Mouse (Mus musculus): Measurements from ENCODE around the gene Camsap3. TPM values are rescaled to one million over a fixed set of nuclear protein-coding genes. Genes with fewer than 3 reads are reported as not detected.

Camsap3 gene
- polyA plus RNA-seq, 1 experiment, result 13.3 TPM

- DNase-seq (ENCODE audit: low spot score), result no peak
Observed at GRCm38 (mm10) chr8:3600401-3600800, 13.3 kb downstream of the Camsap3 start.

- DNase-seq (ENCODE audit: low spot score), result no peak
Observed at GRCm38 (mm10) chr8:3603439-3603838, 16.3 kb downstream of the Camsap3 start.

GRCm38 (mm10) chr8:3606593-3606992 is 19.5 kb downstream of the Camsap3 start:
- DNase-seq (ENCODE audit: low spot score), result no peak

DNA sequence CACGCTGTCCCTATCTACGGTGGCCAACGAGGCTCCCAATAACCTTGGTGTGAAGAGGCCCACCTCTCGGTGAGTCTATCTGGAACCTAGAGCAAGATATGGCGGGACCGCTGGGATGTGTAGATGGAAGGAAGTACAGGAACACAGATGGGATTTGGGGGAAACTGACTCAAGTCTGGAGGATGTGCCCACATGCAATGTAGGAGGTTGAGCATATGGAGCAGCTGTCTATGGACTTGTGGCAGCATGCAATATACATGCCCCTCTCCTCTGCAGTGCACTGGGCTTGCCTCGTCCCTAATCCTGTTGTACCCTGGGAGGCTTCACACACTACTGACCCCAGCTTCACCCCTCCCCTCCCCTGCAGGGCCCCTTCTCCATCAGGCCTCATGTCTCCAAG is 20.7 kb downstream of the Camsap3 start:
- no peak for DNase-seq (ENCODE audit: low spot score)

GRCm38 (mm10) chr8:3609046-3609815 is 22.1 kb downstream of the Camsap3 start:
- DNase-seq (ENCODE audit: low spot score), result no peak

DNA sequence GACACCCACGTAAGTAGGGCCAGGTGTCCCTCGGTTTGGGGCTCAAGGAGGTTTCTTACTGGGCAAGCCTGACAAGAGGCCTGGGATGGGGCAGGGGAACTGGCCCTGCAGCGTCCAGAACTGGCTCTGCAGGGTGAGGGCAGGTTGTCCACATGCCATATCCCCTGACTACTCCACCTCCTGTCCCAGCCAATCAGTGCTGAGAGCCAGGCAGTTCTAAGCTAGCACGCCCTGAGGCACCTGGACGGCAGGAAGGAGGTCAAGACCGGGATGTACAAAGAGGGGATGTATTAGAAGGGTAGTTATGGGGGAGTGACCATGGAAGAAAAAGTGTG is 22.7 kb downstream of the Camsap3 start:
- no peak for DNase-seq (ENCODE audit: low spot score)

- DNase-seq (ENCODE audit: low spot score), result peak; percentile 88
Observed at GRCm38 (mm10) chr8:3621199-3621970, 34.3 kb downstream of the Camsap3 start, which contains the start of the genes Xab2 and Pet100. Xab2 (minus strand) TSS chr8:3621316. Pet100 (plus strand) TSS chr8:3621548.

GRCm38 (mm10) chr8:3622119-3622518 is 35.0 kb downstream of the Camsap3 start:
- no peak for DNase-seq (ENCODE audit: low spot score)

GRCm38 (mm10) chr8:3625445-3625844 is 38.4 kb downstream of the Camsap3 start, which contains the start of gene Pcp2:
Pcp2 (minus strand) TSS chr8:3625545.
- no peak for DNase-seq (ENCODE audit: low spot score)

- DNase-seq (ENCODE audit: low spot score), result no peak
Observed at GRCm38 (mm10) chr8:3626971-3627370, 39.9 kb downstream of the Camsap3 start.

GRCm38 (mm10) chr8:3628014-3628413 is 40.9 kb downstream of the Camsap3 start:
- DNase-seq (ENCODE audit: low spot score), result no peak

DNA sequence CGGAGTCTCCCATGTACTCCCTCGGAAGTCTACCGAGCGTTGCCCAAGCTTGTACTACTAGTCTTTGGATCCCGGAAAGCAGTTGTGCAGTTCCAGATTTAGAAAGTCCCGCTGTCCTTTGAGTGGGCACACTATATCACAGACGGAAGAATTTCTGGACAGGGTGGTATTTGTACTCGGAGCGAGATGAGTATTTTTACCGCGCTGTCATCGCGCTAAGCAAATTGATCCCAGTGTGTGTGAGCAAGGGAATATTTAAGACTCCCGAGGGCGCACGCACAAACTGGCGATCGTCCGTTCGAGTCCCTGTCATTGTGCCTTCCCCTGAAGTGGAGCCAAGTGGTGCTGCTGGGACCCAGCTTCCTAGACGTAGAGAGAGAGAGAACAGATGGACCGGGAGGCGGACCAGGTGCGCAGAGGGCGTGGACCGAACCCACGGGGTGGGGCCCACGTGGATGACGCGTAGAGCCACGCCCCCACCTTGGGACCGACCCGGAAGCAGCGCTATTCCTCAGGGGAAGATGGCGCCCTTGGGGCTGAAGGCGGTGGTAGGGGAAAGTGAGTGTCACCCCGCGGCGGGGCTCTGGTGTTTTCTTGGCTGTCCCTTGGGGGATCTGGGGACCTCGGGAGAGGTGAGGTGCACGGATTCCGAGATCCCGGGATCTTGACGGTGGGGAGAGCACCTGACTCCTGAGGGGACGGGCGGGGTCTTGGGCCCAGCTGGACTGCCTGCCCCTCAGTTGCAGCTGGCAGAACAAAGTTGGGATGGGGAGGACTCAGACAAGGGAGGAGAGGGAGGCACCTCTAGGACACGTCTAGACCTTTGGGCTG is 43.8 kb downstream of the Camsap3 start, which contains the start of gene Stxbp2:
Gene Stxbp2, plus strand, starts transcription at position 309 of the 831 bp plus-strand sequence.
- peak; percentile 63 for DNase-seq (ENCODE audit: low spot score)

- DNase-seq (ENCODE audit: low spot score), result no peak
Observed at GRCm38 (mm10) chr8:3631478-3631875, 44.4 kb downstream of the Camsap3 start.

DNA sequence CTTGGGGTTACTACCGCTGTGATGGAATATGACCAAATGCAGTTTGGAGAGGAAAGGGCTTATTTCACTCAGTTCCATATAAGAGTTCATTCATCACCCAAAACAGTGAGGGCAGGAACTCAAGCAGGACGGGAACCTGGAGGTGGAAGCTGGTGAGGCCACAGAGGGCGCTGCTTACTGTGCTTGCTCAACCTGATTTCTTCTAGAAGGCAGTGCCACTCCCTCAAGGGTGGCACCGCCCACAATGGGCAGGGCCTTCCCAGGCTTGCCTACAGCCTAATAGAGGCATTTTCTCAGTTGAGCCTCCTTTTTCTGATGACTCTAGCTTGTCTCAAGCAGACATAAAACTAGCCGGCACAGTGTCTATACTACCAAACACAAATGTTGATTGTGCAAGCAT is 58.7 kb downstream of the Camsap3 start:
- no peak for DNase-seq (ENCODE audit: low spot score)

DNA sequence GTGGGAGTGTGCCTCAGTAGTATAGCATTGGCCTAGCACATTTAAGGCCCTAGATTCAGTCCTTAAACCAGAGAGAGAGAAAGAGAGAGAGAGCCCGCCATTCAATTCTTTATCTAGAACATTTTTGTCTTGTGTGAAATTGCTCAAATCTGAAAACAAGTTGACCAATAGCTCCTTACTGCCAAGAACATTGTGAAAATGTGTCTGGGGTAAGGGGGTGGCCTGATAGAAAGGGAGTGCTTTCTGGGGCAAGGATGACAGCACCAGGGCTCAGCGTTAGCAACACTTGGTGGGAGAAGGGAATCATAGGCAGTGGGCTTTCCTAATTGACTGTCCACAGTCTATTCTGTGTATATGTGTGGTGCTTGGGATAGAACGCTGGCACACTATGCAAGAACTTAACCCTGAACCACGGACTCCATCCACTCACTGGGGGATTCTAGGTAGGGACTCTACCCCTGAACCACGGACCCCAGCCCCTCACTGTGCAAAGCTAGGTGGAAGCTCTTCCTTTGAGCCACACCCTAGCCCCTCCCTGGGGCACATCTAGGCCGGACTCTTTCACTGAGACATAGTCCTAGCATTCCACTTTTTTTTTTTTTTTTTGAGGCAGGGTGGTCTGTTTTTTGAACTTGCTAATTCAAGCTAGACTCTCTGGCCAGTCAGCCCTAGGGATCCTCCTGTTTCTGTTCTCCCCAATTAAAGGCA is 59.9 kb downstream of the Camsap3 start:
- no peak for DNase-seq (ENCODE audit: low spot score)

- no peak for DNase-seq (ENCODE audit: low spot score)
Observed at GRCm38 (mm10) chr8:3647561-3647960, 60.5 kb downstream of the Camsap3 start.

DNA sequence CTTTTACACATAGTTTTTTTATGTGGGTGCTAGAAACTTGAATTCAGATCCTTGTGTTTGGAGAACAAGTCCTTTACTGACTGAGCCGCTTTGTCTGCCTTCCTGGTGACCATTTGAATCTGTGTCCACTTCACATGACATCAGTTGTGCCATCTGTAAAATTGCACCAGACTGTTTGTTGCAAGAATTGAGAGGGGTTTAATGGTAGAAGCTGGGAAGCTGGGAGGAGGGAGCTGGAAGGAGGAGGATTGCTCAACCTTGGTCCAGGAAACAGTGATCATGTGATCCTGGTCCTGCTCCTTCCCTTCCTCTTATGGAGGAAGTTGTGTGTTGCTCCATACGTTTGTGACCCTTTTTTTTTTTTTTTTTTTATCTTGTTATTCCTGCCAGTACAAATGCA is 61.2 kb downstream of the Camsap3 start:
- no peak for DNase-seq (ENCODE audit: low spot score)

- no peak for DNase-seq (ENCODE audit: low spot score)
Observed at GRCm38 (mm10) chr8:3648990-3649389, 61.9 kb downstream of the Camsap3 start.

DNA sequence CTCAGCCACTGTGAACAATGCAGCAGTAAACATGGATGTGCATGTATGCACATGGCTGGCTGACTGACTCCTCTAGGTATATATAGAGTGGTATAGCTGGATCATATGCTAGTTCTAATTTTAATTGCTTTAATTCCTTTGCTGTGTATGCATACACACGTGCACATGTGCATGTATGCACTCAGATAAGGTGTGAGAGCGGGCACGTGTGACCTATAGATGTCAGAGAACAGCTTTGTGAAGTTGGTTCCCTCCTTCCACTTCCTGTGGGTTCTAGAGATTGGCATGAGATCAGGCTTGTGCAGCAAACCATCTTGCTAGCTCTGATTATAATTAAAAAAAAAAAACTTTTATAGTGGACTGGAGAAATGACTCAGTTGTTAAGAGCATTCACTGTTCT is 65.8 kb downstream of the Camsap3 start:
- no peak for DNase-seq (ENCODE audit: low spot score)

- DNase-seq (ENCODE audit: low spot score), result no peak
Observed at GRCm38 (mm10) chr8:3654726-3655508, 67.8 kb downstream of the Camsap3 start.

GRCm38 (mm10) chr8:3655526-3655925 is 68.4 kb downstream of the Camsap3 start, which contains the start of gene Retn:
Retn (plus strand) TSS chr8:3655770.
- no peak for DNase-seq (ENCODE audit: low spot score)
